Mouse (Mus musculus) liver, embryonic 12.5 days (tissue): Measurements from ENCODE around the gene Pigk. TPM values are rescaled to one million over a fixed set of nuclear protein-coding genes. Genes with fewer than 3 reads are reported as not detected.
A peak's percentile ranks its signal among the peaks of the same experiment; 100 is the strongest.
"Not testable (repeated sequence)": the region's sequence is repeated elsewhere in the genome, so short reads cannot be mapped to it uniquely, and the experiment has no call there.

Experiments used
- ATAC-seq: fragments of 200-750 bp; cut with Nextera tagmentation; 2 replicates; pipeline ENCODE4 v1.8.0; 2017; ENCODE audit warnings: moderate number of reproducible peaks, mild to moderate bottlenecking, moderate library complexity
- H3K27ac ChIP-seq: fragments of 300-500 bp; sonication (generic); 2 replicates; pipeline ENCODE4 v1.5.1; 2016; ENCODE audit warnings: mild to moderate bottlenecking
- H3K27me3 ChIP-seq: fragments of 300-500 bp; sonication (generic); replicated peaks from 2 replicates; pipeline ENCODE4 v1.6.1; 2016; ENCODE audit warnings: mild to moderate bottlenecking, moderate library complexity
- H3K36me3 ChIP-seq: fragments of 300-500 bp; sonication (generic); 2 replicates; pipeline ENCODE4 v1.6.1; 2016; ENCODE audit warnings: mild to moderate bottlenecking, moderate library complexity
- H3K4me1 ChIP-seq: fragments of 300-500 bp; sonication (generic); 2 replicates; pipeline ENCODE4 v1.6.1; 2016
- H3K4me2 ChIP-seq: fragments of 300-500 bp; sonication (generic); 2 replicates; pipeline ENCODE4 v1.6.1; 2016; ENCODE audit warnings: mild to moderate bottlenecking, moderate library complexity
- H3K4me3 ChIP-seq: fragments of 300-500 bp; sonication (generic); 2 replicates; pipeline ENCODE4 v1.5.1; 2016; ENCODE audit warnings: mild to moderate bottlenecking, moderate library complexity
- H3K9ac ChIP-seq: fragments of 300-500 bp; sonication (generic); 2 replicates; pipeline ENCODE4 v1.6.1; 2016; ENCODE audit warnings: mild to moderate bottlenecking, moderate library complexity
- H3K9me3 ChIP-seq: fragments of 300-500 bp; sonication (generic); replicated peaks from 2 replicates; pipeline ENCODE4 v1.6.1; 2016; ENCODE audit warnings: mild to moderate bottlenecking, moderate library complexity
- WGBS: fragments of 180-500 bp; shearing (Covaris S2); methylation state at CpG from one replicate; pipeline ENCODE4 v1.1.7; 2016; ENCODE audit not compliant: insufficient replicate concordance; 5-methylcytosine and 5-hydroxymethylcytosine counted together
- polyA plus RNA-seq: library from polyadenylated mRNA; unstranded; fragments of >200 nt; fragmentation: Nextera tagmentation; extraction: Ambion mirVana; gene quantifications from 2 replicates; pipeline ENCODE4 v1.2.1, GENCODE M21; 2016

Gene Pigk
- polyA plus RNA-seq, 1 experiment from 2014 or later = 34.5 TPM

DNA sequence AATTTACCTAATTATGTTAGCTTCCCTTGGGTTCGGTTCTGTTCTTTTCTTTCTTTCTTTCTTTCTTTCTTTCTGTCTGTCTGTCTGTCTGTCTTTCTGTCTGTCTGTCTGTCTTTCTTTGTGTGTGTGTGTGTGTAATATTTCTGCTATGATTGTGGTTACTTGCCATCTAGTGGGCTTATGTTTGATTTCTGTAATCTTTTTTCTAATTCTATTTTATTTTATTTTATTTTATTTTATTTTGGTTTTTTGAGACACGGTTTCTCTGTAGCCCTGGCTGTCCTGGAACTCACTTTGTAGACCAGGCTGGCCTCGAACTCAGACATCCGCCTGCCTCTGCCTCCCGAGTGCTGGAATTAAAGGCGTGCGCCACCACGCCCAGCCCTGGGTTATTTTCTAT, 12.4 kb upstream of the Pigk start:
- not testable (repeated sequence) for H3K4me3 ChIP-seq, H3K9me3 ChIP-seq, H3K27ac ChIP-seq, H3K4me2 ChIP-seq, H3K36me3 ChIP-seq, H3K9ac ChIP-seq, H3K4me1 ChIP-seq
- peaks cover 22% of the 10 kb centered on the region; the same call in 1 of the 2 replicates for H3K27me3 ChIP-seq
- 78% methylated on average over 8 of the region's 8 CpGs for WGBS
- ATAC-seq = peak; percentile 64

DNA sequence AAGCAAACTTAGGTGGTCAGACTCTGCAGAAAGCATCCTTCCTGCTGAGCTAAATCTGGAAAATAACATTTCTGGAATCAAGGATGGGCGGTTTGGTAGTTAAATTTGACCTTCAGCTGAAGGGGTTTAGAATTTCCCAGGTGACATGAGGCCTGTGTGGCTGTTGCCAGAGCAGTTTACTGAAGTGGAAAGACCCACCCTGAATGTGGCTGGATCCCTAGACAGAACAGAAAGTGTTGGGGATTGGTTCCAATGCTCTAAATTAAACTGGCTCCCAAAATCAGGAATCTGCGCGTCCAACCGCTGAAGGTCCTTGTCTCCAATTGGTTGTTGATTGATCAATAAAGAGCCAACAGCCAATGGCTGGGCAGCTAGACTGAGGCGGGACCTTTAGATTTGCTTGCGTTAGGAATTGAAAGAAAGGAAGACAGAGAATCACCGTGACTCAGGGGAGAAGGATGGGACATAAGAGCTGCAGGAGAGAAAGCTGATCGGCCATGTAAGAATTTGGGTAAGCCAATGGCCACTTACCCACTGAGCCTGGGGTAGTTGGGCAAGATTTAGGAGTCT, 11.5 kb upstream of the Pigk start:
- WGBS = 44% methylated on average over 8 of the region's 8 CpGs
- Histone ChIP-seq H3K9me3 (no peaks in the 10 kb centered on the region), H3K27me3 (peaks cover 20% of the 10 kb centered on the region; the same call in 1 of the 2 replicates), H3K27ac (no peak overlapping the region), H3K4me3 (no peak overlapping the region), H3K36me3 (no peaks in the 10 kb centered on the region), H3K9ac (no peak overlapping the region), H3K4me1 (no peaks in the 10 kb centered on the region), H3K4me2 (no peak overlapping the region)
- ATAC-seq = no peak

DNA sequence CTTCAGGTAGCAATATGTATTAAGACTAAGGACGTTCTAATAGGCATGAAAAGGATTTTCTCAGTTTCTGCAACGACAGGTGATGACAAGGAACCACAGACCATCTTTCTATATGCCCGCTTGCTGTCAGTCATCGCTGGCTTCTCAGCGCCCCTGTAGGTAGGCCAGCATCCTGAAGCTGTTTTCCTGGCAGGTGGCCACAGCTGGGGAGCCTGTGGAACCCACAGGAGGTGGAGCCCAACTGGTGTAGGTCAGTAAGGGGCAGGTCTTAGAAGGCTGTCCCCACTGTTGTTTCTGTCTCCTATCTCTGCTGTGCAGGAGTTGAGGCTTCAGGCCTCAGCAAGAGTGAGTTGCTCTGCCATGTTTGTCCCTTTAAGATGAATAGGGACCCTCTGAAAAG, 8.1 kb upstream of the Pigk start:
- Histone ChIP-seq H3K4me1 (no peaks in the 10 kb centered on the region), H3K4me3 (no peak overlapping the region), H3K9ac (no peak overlapping the region), H3K9me3 (no peaks in the 10 kb centered on the region), H3K27me3 (0 out of 2 replicates have a peak, but pooled peaks cover 4% of the 10 kb centered on the region), H3K4me2 (no peak overlapping the region), H3K27ac (no peak overlapping the region), H3K36me3 (no peaks in the 10 kb centered on the region)
- WGBS = 64% methylated on average over 5 of the region's 5 CpGs
- ATAC-seq = no peak

DNA sequence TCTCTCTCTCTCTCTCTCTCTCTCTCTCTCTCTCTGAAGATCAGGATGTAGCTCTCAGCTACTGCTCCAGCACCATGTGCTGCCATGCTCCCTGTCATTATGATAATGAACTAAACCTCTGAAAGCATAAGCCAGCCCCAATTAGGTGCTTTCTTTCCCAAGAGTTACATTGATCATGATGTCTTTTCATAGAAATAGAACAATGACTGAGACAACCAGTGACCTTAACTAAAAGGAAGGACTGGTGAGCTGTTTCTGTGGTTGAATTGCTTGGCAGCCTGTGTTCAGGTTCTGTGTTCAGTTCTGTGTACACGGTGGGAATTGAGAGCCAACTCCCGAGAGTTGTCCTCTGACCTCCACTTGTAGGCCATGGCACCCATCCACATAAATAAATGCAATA, 7.0 kb upstream of the Pigk start:
- H3K4me2 ChIP-seq = no peak overlapping the region
- H3K36me3 ChIP-seq = no peaks in the 10 kb centered on the region
- no peaks in the 10 kb centered on the region for H3K4me1 ChIP-seq
- H3K27ac ChIP-seq = no peak overlapping the region
- H3K27me3 ChIP-seq = peaks cover 7% of the 10 kb centered on the region; the same call in 1 of the 2 replicates
- no peak overlapping the region for H3K4me3 ChIP-seq
- no peak overlapping the region for H3K9ac ChIP-seq
- ATAC-seq = no peak
- no peaks in the 10 kb centered on the region for H3K9me3 ChIP-seq
- 78% methylated on average over 2 of the region's 2 CpGs for WGBS

DNA sequence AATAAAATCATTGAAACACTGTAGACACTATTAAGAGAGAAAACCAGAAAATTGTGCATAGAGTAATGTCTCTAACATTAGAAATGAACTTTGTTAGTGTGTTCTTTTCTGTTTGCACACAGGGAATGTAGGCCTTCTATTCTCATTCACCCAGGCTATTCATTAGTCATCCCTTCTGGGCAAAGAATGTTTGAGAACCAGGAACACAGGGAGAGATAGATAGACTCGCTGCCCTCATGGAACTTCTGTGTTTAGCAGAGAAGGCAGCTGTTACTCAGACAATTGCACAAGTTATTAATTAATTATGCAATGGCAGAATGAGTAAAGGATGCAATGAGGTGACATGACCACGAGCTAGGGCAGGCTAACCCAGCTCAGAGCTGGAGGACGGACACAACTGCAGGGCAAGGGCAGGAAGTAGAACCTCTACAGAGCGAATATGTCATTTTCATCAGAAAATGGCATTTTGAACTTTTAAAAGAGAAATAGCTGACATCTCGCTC, 6.5 kb upstream of the Pigk start:
- WGBS = 60% methylated on average over 5 of the region's 5 CpGs
- ATAC-seq = no peak

DNA sequence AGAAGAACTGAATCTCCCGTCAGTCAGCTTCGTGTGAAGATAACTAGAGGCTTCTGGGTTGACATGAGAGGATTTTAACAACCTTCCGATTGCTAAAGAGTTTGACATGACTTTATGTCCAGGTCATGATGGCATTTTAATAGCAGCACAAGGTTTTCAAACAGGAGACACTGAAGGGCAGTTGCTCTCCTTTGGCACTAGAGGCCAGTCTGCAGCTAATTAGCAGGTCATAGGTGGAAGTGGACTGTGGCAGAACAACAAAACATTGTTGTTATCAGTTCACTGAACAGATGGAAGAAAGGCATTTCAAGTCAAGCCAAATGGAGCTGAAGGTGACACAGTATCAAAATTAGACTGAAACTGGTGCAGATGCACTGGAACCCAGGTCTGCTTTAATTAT, 4.0 kb upstream of the Pigk start:
- WGBS = 70% methylated on average over 3 of the region's 3 CpGs
- H3K27ac ChIP-seq = no peak overlapping the region
- peaks cover 5% of the 10 kb centered on the region; the same call in 1 of the 2 replicates for H3K27me3 ChIP-seq
- no peak overlapping the region for H3K4me2 ChIP-seq
- H3K36me3 ChIP-seq = no peaks in the 10 kb centered on the region
- H3K4me1 ChIP-seq = peaks cover 11% of the 10 kb centered on the region
- H3K9ac ChIP-seq = no peak overlapping the region
- no peak overlapping the region for H3K4me3 ChIP-seq
- ATAC-seq = no peak
- H3K9me3 ChIP-seq = no peaks in the 10 kb centered on the region

More for the DNA sequence above, 6.5 kb upstream of the Pigk start:
- Histone ChIP-seq H3K4me2 (no peak overlapping the region), H3K9ac (no peak overlapping the region), H3K9me3 (no peaks in the 10 kb centered on the region), H3K27ac (no peak overlapping the region), H3K4me3 (no peak overlapping the region), H3K4me1 (no peaks in the 10 kb centered on the region), H3K36me3 (no peaks in the 10 kb centered on the region), H3K27me3 (peaks cover 9% of the 10 kb centered on the region; the same call in 1 of the 2 replicates)

DNA sequence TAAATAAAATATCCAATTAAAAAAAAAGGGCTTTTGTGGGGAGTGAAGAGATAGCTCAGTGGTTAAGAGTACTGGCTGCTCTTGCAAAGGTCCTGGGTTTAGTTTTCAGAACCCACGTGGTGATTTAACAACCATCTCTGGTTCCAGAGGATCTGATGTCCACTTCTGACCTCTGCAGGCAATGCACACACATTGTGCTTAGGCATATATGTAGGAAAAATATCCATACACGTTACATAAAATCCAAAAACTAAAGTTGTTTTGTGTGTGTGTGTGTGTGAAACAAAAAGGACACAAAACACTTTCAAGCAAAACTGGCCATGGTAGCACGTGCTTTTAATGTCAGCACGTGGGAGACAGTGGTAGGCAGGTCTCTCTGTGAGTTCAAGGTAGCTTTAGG, 943 bp upstream of the Pigk start:
- no peaks in the 10 kb centered on the region for H3K9me3 ChIP-seq
- no peak for ATAC-seq

DNA sequence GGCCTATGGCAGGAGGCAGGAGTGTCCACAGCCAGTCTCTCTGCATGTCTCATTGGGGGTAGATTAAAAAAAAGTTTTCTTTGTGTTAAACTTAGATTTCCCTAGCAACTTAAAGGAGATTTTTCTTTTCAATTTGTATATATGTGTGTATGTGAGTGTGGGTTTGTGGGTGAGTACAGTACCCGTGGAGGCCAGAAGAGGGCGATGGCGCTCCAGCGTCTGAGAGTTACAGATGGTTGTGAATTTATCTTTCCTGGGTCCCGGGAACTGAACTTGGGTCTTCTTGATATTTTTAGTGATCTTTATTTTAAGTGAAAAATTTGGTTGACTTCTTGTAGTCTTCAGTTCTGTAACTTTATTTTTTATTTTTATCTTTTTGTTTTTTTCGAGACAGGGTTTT, 7.4 kb downstream of the Pigk start:
- no peak overlapping the region for H3K4me2 ChIP-seq
- H3K4me1 ChIP-seq = no peaks in the 10 kb centered on the region
- H3K27me3 ChIP-seq = no peaks in the 10 kb centered on the region
- H3K36me3 ChIP-seq = peaks cover 18% of the 10 kb centered on the region
- 73% methylated on average over 6 of the region's 6 CpGs for WGBS
- H3K9ac ChIP-seq = no peak overlapping the region
- no peaks in the 10 kb centered on the region for H3K9me3 ChIP-seq
- no peak overlapping the region for H3K4me3 ChIP-seq
- no peak overlapping the region for H3K27ac ChIP-seq
- no peak for ATAC-seq

More for the DNA sequence above, 943 bp upstream of the Pigk start:
- Histone ChIP-seq H3K4me3 (no peak overlapping the region), H3K27me3 (peaks cover 5% of the 10 kb centered on the region; the same call in 1 of the 2 replicates), H3K9ac (no peak overlapping the region), H3K27ac (no peak overlapping the region), H3K4me1 (peaks cover 15% of the 10 kb centered on the region), H3K36me3 (no peaks in the 10 kb centered on the region), H3K4me2 (no peak overlapping the region)
- WGBS = 65% methylated on average over 4 of the region's 4 CpGs

DNA sequence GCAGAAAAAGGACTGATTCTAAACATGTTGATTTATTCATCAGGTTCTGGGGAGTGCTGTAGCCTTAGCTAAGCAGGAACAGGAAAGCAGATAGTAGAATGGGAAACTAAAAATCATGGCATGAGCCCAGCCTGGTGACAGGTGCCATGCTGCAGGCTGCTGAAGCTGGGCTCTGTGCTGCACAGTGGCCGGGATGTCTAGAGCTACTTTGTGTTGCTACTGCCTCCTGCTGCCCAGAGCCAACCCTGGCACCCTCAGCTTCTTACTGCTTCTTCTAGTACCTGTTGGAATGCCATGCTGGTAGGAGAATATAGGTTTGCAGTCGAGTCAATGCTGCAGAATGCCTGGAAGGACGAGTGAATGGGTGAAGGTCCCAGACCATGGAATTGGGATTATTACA, 8.9 kb downstream of the Pigk start:
- WGBS = 57% methylated on average over 3 of the region's 3 CpGs
- no peaks in the 10 kb centered on the region for H3K27me3 ChIP-seq

DNA sequence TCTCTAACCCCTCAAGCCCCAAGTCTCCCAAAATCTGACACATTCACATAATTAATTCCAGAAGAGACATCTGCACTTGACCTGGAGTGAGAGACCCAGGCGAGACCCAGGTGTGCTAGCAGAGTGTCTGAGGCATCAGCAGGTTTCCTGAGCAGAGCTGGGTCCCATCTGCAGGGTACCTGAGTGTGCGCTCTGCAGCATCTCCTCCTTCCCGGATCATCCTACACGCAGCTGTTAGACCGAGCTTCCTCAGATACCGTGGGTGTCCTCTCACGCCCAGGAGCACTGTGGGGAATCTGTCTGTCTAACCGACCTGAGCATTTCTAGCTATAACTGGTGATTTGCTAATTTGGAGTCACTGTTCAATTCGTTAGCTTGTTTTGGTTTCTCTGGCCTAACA, 10.5 kb downstream of the Pigk start:
- 80% methylated on average over 9 of the region's 9 CpGs for WGBS
- ATAC-seq = no peak
- H3K27me3 ChIP-seq = no peaks in the 10 kb centered on the region

More for the DNA sequence above, 8.9 kb downstream of the Pigk start:
- no peak overlapping the region for H3K27ac ChIP-seq
- H3K9ac ChIP-seq = no peak overlapping the region
- no peak overlapping the region for H3K4me3 ChIP-seq
- no peaks in the 10 kb centered on the region for H3K4me1 ChIP-seq
- no peak overlapping the region for H3K4me2 ChIP-seq
- peaks cover 18% of the 10 kb centered on the region for H3K36me3 ChIP-seq
- no peak for ATAC-seq
- H3K9me3 ChIP-seq = no peaks in the 10 kb centered on the region

DNA sequence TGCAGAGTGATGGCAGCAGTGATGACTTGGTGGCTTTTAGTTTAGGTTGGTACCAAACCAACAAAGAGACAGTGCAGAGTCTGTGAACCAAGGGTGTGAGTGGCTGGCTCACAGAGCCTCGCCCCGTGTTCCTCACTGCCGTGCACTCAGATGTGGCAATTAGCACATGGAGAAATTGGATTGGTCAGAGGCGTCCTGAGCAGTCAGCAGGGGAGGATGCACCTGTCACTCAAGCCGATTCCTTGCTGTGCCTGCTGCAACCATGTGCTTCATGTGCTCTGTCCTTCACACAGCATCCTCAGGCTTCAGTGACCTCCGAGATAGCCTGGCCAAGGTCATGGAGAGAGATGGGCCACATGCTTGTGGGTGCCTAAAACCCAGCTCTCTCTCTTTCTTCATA, 14.3 kb downstream of the Pigk start:
- H3K9me3 ChIP-seq = no peaks in the 10 kb centered on the region
- no peak for ATAC-seq
- no peak overlapping the region for H3K9ac ChIP-seq
- H3K4me1 ChIP-seq = no peaks in the 10 kb centered on the region
- no peak overlapping the region for H3K27ac ChIP-seq
- H3K36me3 ChIP-seq = peaks cover 9% of the 10 kb centered on the region
- 83% methylated on average over 6 of the region's 6 CpGs for WGBS
- no peaks in the 10 kb centered on the region for H3K27me3 ChIP-seq
- no peak overlapping the region for H3K4me2 ChIP-seq
- no peak overlapping the region for H3K4me3 ChIP-seq

More for the DNA sequence above, 10.5 kb downstream of the Pigk start:
- no peak overlapping the region for H3K4me3 ChIP-seq
- no peak overlapping the region for H3K9ac ChIP-seq
- no peak overlapping the region for H3K4me2 ChIP-seq
- H3K9me3 ChIP-seq = no peaks in the 10 kb centered on the region
- H3K4me1 ChIP-seq = no peaks in the 10 kb centered on the region
- H3K36me3 ChIP-seq = peaks cover 18% of the 10 kb centered on the region
- H3K27ac ChIP-seq = no peak overlapping the region

DNA sequence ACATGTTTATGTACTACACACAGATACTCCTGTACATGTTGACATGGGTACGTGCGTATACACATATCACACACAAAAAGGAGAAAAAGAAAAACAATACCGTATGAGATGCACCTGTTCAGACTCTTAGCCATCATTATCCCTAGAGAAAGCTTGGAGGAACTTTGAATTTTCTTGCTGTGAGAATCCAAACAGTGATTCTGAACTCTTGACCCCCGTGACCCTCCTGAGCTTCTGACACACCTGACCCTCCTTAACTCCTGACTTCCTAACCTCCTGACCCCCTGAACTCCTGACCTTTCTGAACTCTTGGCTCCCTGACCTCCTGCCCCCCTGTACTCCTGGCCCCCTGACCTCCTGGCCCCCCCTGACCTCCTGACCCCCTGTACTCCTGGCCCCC, 19.1 kb downstream of the Pigk start:
- Histone ChIP-seq H3K9me3 (no peaks in the 10 kb centered on the region), H3K4me1 (peaks cover 11% of the 10 kb centered on the region), H3K27me3 (no peaks in the 10 kb centered on the region), H3K27ac (no peak overlapping the region), H3K4me3 (no peak overlapping the region), H3K9ac (no peak overlapping the region), H3K4me2 (no peak overlapping the region), H3K36me3 (0 out of 2 replicates have a peak, but pooled peaks cover under 1% of the 10 kb centered on the region)
- 88% methylated on average over 4 of the region's 4 CpGs for whole genome bisulfite sequencing
- ATAC-seq = no peak

DNA sequence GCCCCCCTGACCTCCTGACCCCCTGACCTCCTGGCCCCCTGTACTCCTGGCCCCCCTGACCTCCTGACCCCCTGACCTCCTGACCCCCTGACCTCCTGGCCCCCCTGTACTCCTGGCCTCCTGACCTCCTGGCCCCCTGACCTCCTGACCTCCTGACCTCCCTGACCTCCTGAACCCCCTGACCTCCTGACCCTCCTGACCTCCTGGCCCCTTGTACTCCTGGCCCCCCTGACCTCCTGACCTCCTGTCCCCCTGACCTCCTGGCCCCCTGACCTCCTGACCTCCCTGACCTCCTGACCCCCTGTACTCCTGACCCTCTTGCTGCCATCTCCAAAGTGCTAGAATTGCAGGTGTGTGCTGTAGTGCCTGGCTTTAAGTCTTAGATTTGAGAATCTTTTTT, 19.6 kb downstream of the Pigk start:
- Histone ChIP-seq H3K9me3 (no peaks in the 10 kb centered on the region), H3K36me3 (peaks cover 5% of the 10 kb centered on the region; the same call in 1 of the 2 replicates), H3K27ac (no peak overlapping the region), H3K4me1 (peaks cover 11% of the 10 kb centered on the region), H3K27me3 (no peaks in the 10 kb centered on the region), H3K9ac (no peak overlapping the region), H3K4me2 (no peak overlapping the region), H3K4me3 (no peak overlapping the region)
- no peak for ATAC-seq
